Mouse (Mus musculus) ovary, adult 10 weeks (tissue): ENCODE measurements around the gene Aff1. TPM values are rescaled to one million over a fixed set of nuclear protein-coding genes. Genes with fewer than 3 reads are reported as not detected.

Experiments
- polyA plus RNA-seq: library from polyadenylated mRNA; stranded (reverse); fragments of 350-450 nt; fragmentation: Illumina TruSeq; extraction: RNeasy Lipid Tissue Mini Kit (QIAGEN cat#74804); gene quantifications from one replicate; pipeline ENCODE4 v1.2.3, GENCODE M21; 2014

Gene Aff1
- polyA plus RNA-seq = 36.6 TPM

DNA sequence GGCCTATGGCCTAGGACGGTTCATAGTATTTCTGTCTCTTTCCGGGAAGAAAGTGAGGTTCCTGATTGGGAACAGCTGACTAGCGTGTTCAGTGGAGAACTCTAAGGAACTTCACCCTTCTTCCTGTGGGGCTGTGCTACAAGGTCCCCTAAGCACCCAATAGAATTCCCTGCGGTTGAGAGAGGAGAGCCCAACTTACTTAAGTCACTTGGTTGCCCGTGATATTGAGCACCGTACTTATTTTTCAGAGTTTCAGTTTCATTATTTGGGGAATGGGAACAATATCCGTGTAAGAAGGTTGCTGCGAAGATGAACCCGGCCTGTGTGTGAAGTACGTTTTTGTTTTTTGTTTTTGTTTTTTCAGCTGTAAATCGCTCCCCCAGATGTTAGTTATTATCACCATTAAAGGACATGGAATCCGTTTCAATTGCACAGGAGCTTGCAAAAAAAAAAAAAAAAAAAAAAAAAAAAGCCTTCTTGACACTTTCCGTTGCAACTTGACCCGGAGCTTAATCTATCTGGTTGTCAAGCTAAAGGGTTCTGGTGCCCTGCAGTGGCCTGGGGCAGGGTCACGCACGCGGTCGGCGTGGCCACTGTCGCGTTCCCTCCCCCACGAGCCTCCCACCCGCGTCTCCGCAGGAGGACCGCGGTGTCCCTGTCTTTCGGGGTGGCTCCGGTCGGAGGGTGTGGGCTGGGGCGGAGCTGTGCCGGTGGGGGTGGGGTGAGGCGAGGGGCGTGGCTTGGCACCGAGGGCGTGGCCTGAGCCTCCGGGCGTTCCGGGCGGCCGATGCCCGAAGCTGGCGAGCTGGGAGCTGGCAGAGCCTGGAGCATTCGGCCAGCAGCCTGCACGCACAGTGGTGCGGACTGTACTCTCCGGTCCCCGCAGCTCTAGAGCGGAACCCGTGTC, at the start of gene Aff1:
Gene Aff1, plus strand, starts transcription at position 751 of the 907 bp plus-strand sequence.

DNA sequence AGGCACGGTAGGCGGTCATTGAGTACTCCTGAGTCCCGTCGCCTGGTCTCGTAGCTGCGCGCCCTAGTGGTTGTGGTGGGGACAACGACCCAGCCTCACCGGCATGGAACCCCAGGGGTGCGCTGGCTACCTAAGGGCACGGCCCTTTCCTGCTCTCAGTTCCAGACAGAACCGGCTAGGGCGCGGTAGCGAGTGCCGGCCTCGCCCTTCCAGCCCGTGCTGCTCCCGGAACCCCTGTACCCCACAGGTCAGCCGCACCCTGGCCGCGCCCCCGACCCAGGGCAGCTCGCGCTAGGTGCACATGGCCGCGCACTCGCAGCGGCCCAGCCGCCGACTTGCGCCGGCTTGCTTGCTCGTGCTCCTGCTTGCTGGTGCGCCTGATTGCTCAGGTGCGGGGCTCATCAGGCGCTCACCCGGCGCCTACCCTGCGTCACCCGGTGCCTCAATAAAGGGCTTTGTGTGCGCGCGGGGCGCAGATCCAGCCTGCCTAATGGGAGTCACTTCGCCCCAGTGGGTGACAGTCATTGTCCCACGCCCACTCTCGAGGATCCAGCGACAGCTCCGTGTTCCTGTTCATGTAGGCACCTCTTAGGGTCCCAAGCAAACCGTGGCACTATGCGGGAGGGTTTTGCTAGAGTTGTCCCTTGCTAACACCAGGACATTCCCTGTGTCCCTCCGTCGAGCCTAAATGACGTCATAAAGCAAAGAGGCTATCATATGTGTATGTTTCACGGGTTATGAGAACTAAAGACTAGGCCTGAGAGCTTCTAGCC, 36.6 kb upstream of the Aff1 start, which contains the start of gene 1700016H13Rik:
Gene 1700016H13Rik, minus strand, starts transcription at position 665 of the 773 bp plus-strand sequence.

Other genes with a start within 250 kb of the Aff1 start
- gene Slc10a6, start 63.0 kb upstream of the Aff1 start, polyA plus RNA-seq = 3.1 TPM
- not detected for gene 1700016H13Rik, start 36.4 kb upstream of the Aff1 start, polyA plus RNA-seq
- gene Klhl8, start 218.9 kb downstream of the Aff1 start, polyA plus RNA-seq = 10.9 TPM